Mouse (Mus musculus) stomach, postnatal 0 days (tissue): ENCODE data around the gene Tubb4b.

Experiments used
- CTCF ChIP-seq: IDR thresholded peaks from 2 replicates; pipeline ENCODE4 v1.5.1; 2016; ENCODE audit warnings: antibody characterized with exemption, low read depth, mild to moderate bottlenecking, moderate library complexity
- EP300 ChIP-seq: optimal IDR thresholded peaks from 2 replicates; pipeline ENCODE3; 2016; ENCODE audit warnings: antibody characterized with exemption

DNA sequence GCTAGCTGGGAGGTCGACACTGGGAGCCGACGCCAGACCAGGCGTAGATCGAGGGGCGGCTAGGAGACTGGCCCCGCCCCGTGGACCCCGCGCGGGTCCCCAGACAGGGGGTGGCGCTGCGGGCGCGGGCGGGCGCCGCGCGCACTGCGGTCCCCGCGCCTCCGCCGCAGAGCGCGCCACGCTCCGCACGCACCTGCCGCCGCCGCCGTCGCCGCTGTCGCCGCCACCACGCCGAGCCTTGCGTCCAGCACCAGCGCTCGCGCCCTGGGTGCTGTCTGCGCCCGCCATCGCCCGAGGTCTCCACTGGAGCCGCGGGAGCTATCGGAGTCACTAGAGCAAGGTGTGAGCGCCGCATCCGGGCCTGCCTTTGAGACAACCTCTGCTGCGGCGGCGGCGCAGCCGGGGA is 17.6 kb upstream of the Tubb4b start, which contains the start of the genes Rnf208 and Cysrt1:
- TF ChIP-seq CTCF (no peak), EP300 (no peak)
